Mouse (Mus musculus): ENCODE data around the gene Srrd.

DNA sequence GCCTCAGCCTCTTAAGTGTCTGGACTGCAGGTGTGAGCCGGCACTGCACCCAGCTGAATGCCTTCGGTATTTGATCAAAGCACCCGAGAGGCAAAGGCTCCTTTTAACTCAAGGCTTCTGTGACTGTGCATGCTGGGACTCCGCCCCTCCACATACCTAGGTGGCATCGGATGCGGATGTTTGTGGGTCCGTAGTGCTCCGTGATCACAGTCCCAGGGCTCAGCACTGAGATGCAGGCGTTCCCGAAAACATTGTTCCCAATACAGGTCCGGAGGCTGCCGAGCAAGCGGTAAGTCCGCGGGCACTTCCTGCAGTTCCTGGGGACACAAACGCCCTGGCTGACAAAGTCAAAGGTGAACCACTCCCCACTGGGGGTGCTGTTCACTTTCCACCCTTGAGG lies 48.2 kb upstream of the Srrd start:
- no peak for TF ChIP-seq GATA1 (IDR thresholded peaks at IDR 0.05; ENCODE audit: borderline replicate concordance, low read length)
- TF ChIP-seq FLI1 (IDR thresholded peaks at IDR 0.05; ENCODE audit: low read length): no peak

Measured in megakaryocyte, embryonic 14.5 days (primary cell).